Mouse (Mus musculus) intestine, embryonic 14.5 days (tissue): Measurements from ENCODE around the gene Fto. TPM values are rescaled to one million over a fixed set of nuclear protein-coding genes. Genes with fewer than 3 reads are reported as not detected.

Source experiments
- ATAC-seq: fragments of 200-750 bp; cut with Nextera tagmentation; replicated peaks from 2 replicates; pipeline ENCODE4 v1.8.0; 2017; ENCODE audit warnings: low read depth, moderate number of reproducible peaks, moderate TSS enrichment, moderate library complexity; ENCODE audit not compliant: low FRiP score, low TSS enrichment
- DNase-seq: peaks from one replicate; pipeline ENCODE4 v3.0.0-alpha.2; 2018; ENCODE audit warnings: low spot score
- H3K27ac ChIP-seq: fragments of 300-500 bp; sonication (generic); 2 replicates; pipeline ENCODE4 v1.5.1; 2014; ENCODE audit warnings: low read depth, mild to moderate bottlenecking, control low read depth
- H3K27me3 ChIP-seq: fragments of 300-500 bp; sonication (generic); replicated peaks from 2 replicates; pipeline ENCODE4 v1.6.1; 2014; ENCODE audit warnings: low read length, control low read depth; ENCODE audit not compliant: control insufficient read depth, insufficient read depth
- H3K36me3 ChIP-seq: fragments of 300-500 bp; sonication (generic); 2 replicates; pipeline ENCODE4 v1.6.1; 2014; ENCODE audit warnings: low read length, control low read depth; ENCODE audit not compliant: control insufficient read depth, insufficient read depth
- H3K4me1 ChIP-seq: fragments of 300-500 bp; sonication (generic); replicated peaks from 2 replicates; pipeline ENCODE4 v1.6.1; 2014; ENCODE audit warnings: low read length, control low read depth, mixed read lengths; ENCODE audit not compliant: control insufficient read depth, insufficient read depth
- H3K4me2 ChIP-seq: fragments of 300-500 bp; sonication (generic); 2 replicates; pipeline ENCODE4 v1.6.1; 2014; ENCODE audit warnings: low read length
- H3K4me3 ChIP-seq: fragments of 300-500 bp; sonication (generic); 2 replicates; pipeline ENCODE4 v1.5.1; 2014; ENCODE audit warnings: low read depth, low read length, control low read depth, mixed read lengths
- H3K9ac ChIP-seq: fragments of 300-500 bp; sonication (generic); 2 replicates; pipeline ENCODE4 v1.6.1; 2014; ENCODE audit warnings: mild to moderate bottlenecking, low read length
- H3K9me3 ChIP-seq: fragments of 300-500 bp; sonication (generic); 2 replicates; pipeline ENCODE4 v1.6.1; 2016; ENCODE audit warnings: low read length, control low read depth; ENCODE audit not compliant: control insufficient read depth
- WGBS: fragments of 180-500 bp; shearing (Covaris S2); extraction: QIAGEN DNeasy Blood & Tissue Kit; methylation state at CpG from one replicate; pipeline ENCODE4 v1.1.7; 2014; 5-methylcytosine and 5-hydroxymethylcytosine counted together
- polyA plus RNA-seq: library from polyadenylated mRNA; unstranded; fragments of >200 nt; fragmentation: Nextera tagmentation; extraction: Ambion mirVana; gene quantifications from 2 replicates; pipeline ENCODE4 v1.2.1, GENCODE M21; 2014

Gene Fto
- 77.7 and 90.8 TPM in 2 replicates for polyA plus RNA-seq

DNA sequence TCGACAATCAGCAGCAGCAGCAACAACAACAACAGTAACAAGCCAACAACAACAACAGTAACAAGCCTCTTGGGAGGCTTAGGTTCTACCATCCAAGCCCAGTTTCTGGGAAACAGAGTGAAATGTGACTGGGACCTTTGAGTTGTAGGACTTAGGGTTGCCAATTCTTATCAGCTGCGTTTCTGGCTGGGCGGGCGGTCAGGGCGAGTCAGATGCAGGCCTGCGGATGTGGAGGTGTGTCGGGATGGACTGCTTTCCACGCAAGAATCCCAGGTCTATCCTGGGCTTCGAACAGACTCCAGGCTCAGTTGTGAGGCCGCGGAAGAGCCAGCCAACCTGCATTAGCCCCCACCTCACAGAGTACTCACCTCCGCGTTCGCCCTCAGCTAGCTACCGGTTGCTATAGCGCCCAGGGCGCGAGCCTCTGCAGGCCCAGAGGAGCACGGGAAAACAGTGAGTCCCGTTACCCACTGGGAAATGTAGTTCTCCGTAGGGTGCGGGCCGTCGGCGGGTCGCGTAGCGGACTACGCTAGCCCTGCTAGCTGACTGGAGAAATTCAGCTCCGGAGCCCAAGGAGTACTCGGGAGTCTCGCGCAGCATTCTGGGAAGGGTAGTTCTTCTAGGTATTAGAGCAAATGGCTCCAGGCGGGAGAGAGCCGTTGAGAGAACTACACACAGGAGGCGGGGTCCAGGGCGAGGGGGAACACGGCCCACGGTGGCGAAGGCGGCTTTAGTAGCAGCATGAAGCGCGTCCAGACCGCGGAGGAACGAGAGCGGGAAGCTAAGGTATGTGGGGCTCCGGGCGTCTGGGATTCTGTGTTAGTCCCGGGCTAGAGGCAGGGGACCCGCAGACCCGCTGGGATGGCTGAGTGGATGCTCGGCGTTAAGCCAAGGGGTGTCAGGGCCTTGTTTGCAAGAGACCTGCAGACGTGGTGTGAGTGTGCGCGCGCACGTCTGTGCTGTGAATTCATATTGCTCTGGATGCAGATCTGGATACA is at the start of gene Fto, which contains the start of gene Rpgrip1l:
Gene Fto (plus strand): TSS at position 691 of the 998 bp plus-strand sequence.
Gene Rpgrip1l (minus strand): TSS at position 428 of the 998 bp plus-strand sequence.
- Histone ChIP-seq H3K4me1 (peaks cover 13% of the 10 kb centered on the region; the same call in 1 of the 2 replicates), H3K9ac (peak within 1 kb of the TSS; percentile 92), H3K27ac (peak within 1 kb of the TSS; percentile 64; the same call in 1 of the 2 replicates), H3K36me3 (peaks cover 6% of the 10 kb centered on the region; the same call in 1 of the 2 replicates), H3K27me3 (no peaks in the 10 kb centered on the region), H3K9me3 (no peaks in the 10 kb centered on the region), H3K4me2 (peak within 1 kb of the TSS; percentile 84), H3K4me3 (peak within 1 kb of the TSS; percentile 94)
- WGBS, result 1% methylated on average over 59 of the region's 59 CpGs
- DNase-seq (peak; percentile 98), ATAC-seq (peak; percentile 100)

DNA sequence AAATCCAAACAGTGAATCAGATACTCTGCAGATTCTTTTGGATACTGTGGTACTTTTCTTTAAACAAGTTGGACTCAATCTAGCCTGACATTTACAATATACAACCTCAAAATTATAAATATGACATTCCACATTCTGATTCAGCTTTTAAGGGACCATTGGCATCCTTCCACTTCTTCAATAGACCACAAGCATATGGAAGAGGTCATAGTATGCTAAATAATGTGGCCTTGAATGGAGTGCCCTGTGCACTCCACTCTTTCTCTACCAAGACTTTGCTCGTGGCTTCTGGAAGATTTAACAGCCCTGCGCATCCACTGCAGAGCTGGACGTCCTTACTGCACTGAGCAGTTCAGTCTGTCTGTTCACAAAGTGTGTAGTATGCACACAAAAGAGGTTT is 49.4 kb upstream of the Fto start:
- Histone ChIP-seq H3K4me3 (no peak overlapping the region), H3K9me3 (no peaks in the 10 kb centered on the region), H3K9ac (no peak overlapping the region), H3K4me1 (no peaks in the 10 kb centered on the region), H3K4me2 (no peak overlapping the region), H3K27ac (no peak overlapping the region), H3K27me3 (no peaks in the 10 kb centered on the region), H3K36me3 (no peaks in the 10 kb centered on the region; the same call in 1 of the 2 replicates)
- WGBS, result 72% methylated on average over 3 of the region's 3 CpGs
- ATAC-seq (no peak), DNase-seq (no peak)

DNA sequence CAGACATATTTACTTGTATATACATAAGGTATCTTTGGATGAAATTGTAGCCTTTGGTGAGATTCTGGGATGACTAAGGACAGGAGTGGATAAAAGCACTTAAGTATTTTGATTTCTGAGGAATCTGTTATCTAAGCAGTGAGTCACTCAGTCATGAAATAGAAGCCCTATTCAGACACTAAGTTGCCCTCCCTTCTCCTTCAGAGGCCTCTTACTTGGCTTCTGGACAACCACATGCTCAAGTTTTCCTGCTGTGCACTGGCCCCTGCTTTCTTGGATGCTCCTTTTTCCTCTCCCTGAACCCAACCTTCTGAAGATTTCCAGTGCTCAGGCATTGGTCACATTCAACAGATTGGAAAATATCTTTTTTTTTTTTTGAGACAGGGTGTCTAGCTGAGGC is 48.8 kb upstream of the Fto start:
- ATAC-seq, result no peak
- H3K36me3 ChIP-seq, result peaks cover 1% of the 10 kb centered on the region

DNA sequence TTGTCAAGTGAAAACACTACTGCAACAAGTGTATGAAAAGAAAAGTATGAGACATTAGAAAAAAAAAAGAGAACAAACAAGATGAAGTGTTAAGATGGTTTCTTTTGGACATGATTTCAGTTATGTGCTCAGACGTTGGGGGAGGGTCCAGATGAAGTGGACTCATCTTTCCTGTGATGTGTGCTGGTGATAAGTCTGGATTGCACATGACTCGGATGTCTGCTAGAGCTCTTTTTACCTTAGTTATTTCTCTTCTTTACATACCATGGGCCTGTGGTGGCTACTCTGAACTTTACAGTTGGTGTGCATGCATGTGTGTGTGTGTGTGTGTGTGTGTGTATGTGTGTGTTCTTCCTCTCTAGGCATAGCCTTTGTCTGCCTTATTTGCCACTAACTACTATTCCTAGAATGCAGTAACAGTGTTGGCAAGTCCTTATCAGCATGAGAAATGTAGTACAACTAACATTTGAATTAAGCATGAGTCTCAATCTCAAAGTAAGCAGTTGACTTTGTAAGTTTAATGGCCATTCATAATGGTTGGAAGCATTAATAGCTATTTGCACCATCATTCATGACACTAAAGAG is 43.9 kb upstream of the Fto start:
- H3K4me3 ChIP-seq, result no peak overlapping the region
- ATAC-seq, result no peak

More for the DNA sequence above, 48.8 kb upstream of the Fto start:
- Histone ChIP-seq H3K9ac (no peak overlapping the region), H3K4me2 (no peak overlapping the region), H3K27me3 (no peaks in the 10 kb centered on the region), H3K4me1 (no peaks in the 10 kb centered on the region), H3K4me3 (no peak overlapping the region), H3K27ac (no peak overlapping the region), H3K9me3 (no peaks in the 10 kb centered on the region)
- no peak for DNase-seq

DNA sequence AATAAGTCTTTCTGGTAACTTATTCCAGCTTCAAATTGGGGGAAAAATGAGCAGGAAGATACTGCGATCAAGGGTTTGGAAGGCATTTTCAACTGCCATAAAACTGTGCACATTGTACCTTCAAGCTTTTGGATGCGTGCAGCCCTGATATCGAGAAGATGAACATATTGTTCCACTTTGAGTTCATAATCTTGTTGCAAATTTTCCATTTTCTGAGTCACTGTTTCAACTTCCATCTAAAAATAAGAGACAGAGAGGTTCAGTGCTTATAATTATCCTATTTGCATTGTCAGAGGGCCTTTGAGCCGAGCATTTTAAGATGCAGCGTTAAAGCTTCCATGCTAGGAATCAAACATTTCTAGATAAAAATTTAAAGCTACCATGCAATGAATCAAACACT is 39.8 kb upstream of the Fto start:
- ATAC-seq (no peak), DNase-seq (no peak)
- no peak overlapping the region for H3K4me3 ChIP-seq
- no peak overlapping the region for H3K4me2 ChIP-seq
- 95% methylated on average over 5 of the region's 5 CpGs for WGBS
- no peak overlapping the region for H3K9ac ChIP-seq
- H3K4me1 ChIP-seq, result no peaks in the 10 kb centered on the region
- no peaks in the 10 kb centered on the region for H3K27me3 ChIP-seq
- H3K9me3 ChIP-seq, result peaks cover 3% of the 10 kb centered on the region; the same call in 1 of the 2 replicates
- no peak overlapping the region for H3K27ac ChIP-seq
- H3K36me3 ChIP-seq, result peaks cover 9% of the 10 kb centered on the region

More for the DNA sequence above, 43.9 kb upstream of the Fto start:
- no peak for DNase-seq
- Histone ChIP-seq H3K4me2 (no peak overlapping the region), H3K27ac (no peak overlapping the region), H3K36me3 (peaks cover 9% of the 10 kb centered on the region), H3K9me3 (no peaks in the 10 kb centered on the region), H3K9ac (no peak overlapping the region), H3K27me3 (no peaks in the 10 kb centered on the region), H3K4me1 (no peaks in the 10 kb centered on the region)
- WGBS, result 66% methylated on average over 2 of the region's 2 CpGs

DNA sequence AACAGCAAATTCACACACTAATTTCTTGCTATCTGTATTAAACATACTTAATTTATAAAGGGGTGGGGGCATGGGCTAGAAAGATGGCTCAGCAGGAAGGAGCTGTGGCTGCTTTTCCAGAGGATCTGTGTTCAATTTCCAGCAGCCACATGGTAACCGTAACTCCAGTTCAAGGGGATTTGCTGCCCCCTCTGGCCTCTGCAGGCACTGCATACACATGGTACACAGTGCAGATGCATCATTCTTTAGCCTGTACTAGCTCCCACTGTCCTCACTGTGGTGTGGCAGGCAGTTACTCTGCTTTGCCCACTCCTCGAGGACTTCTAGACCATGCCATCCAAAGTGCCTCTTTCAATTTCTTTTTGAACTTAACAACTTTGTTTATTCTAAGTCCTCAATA is 37.0 kb upstream of the Fto start:
- 0 out of 2 replicates have a peak, but pooled peaks cover 7% of the 10 kb centered on the region for H3K36me3 ChIP-seq
- ATAC-seq, result no peak
- no peak overlapping the region for H3K27ac ChIP-seq
- no peak for DNase-seq
- H3K4me3 ChIP-seq, result no peak overlapping the region
- no peak overlapping the region for H3K9ac ChIP-seq
- 87% methylated on average over 2 of the region's 2 CpGs for WGBS
- no peak overlapping the region for H3K4me2 ChIP-seq
- H3K4me1 ChIP-seq, result no peaks in the 10 kb centered on the region
- H3K27me3 ChIP-seq, result no peaks in the 10 kb centered on the region
- peaks cover 3% of the 10 kb centered on the region; the same call in 1 of the 2 replicates for H3K9me3 ChIP-seq

DNA sequence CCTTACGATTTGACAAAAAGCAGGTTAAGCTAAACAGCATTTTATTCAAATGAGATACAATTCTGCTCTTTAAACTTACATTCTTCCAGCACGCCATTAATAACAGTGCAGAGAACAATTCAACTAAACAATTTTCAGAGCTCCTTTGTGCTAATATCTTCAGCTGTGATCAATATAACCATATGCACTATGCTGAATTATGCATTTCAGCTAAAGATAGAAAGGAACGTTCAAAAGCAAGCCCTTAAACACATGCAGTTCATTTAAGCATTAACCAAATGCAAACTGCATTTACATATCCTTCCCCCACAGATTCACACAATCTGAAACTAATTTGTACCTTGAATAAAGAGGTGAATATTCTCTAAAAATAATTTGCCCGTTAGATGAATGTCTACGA is 35.3 kb upstream of the Fto start:
- 88% methylated on average over 5 of the region's 5 CpGs for WGBS
- DNase-seq, result no peak
- H3K4me2 ChIP-seq, result no peak overlapping the region
- ATAC-seq, result no peak
- no peak overlapping the region for H3K9ac ChIP-seq
- H3K27me3 ChIP-seq, result no peaks in the 10 kb centered on the region
- H3K36me3 ChIP-seq, result 0 out of 2 replicates have a peak, but pooled peaks cover 4% of the 10 kb centered on the region
- no peak overlapping the region for H3K27ac ChIP-seq
- H3K4me3 ChIP-seq, result no peak overlapping the region
- H3K4me1 ChIP-seq, result no peaks in the 10 kb centered on the region
- peaks cover 3% of the 10 kb centered on the region; the same call in 1 of the 2 replicates for H3K9me3 ChIP-seq

DNA sequence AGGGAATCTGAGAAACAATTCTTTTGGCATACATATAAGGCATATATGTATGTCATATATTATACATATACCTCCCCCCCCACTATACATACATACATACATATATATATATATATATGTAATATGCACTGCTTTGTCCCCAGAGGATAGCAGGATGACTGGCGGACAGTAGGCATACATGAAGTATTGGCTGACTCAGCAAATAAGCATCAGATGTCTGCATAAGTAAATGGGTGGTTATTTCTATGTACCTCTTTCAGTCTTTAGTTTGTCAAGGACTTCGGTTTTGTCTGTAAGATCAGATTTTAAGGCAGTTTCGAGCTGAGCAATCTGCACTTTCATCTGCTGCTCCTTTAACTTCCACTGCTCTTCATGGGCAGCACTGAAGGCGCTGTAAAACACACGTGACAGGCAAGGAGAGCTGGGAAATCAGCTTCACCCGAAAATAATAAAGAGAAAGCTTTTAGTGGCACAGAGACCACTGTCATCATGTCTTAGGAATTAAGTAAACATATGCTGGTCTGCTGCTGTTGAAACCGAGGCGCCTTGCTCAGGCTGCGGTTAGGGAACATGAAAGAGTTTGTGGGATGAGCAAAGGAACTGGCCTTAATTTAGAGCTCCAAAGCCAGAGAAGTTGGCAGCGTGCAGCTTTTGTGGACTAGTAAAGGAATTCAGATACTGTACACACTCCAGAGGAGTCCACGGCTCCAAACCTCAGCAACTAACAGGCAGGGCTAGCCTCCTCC is 32.7 kb upstream of the Fto start:
- H3K36me3 ChIP-seq, result 0 out of 2 replicates have a peak, but pooled peaks cover 2% of the 10 kb centered on the region
- ATAC-seq (no peak), DNase-seq (no peak)
- no peaks in the 10 kb centered on the region for H3K27me3 ChIP-seq
- H3K4me2 ChIP-seq, result no peak overlapping the region
- H3K27ac ChIP-seq, result no peak overlapping the region
- no peak overlapping the region for H3K4me3 ChIP-seq
- peaks cover 3% of the 10 kb centered on the region; the same call in 1 of the 2 replicates for H3K9me3 ChIP-seq
- no peak overlapping the region for H3K9ac ChIP-seq
- H3K4me1 ChIP-seq, result no peaks in the 10 kb centered on the region
- WGBS, result 69% methylated on average over 11 of the region's 11 CpGs
